Mouse (Mus musculus): ENCODE measurements around the gene Rai2. TPM values are rescaled to one million over a fixed set of nuclear protein-coding genes. Genes with fewer than 3 reads are reported as not detected.

Rai2 gene
- total RNA-seq, 2 experiments from 2014 or later = not detected

DNA sequence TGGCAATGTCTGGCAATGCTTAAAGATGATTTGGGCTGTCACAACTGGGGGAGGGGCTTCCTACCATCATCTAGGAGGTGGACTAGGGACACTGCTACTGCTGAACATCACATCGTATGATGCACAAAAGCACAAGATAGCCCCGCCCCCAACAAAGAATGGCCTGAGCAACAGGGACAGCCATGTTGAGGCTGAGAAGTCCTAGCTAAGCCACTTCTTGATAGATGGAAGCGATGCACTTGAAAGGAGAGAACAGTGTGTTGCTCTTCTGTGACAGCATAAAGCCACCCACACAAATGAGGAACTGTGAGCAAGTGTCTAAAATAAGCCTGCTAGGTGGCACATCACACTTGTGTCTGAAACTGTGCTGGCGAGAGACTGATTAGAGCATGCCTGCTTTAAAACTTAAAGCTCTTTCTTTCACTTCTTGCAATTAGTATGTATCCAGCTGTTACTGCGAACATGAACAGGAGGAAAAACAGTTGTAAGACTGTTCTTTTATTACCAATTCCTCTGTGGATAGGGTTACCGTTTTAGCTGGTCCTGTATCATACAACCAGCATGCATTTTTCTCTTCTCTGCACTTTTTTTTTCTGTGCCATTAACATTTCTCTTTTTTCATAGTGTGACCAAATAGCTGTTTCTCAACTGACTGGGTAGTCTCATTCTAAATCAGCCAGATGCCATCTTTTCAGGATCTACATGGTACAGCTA lies 63.6 kb downstream of the Rai2 start:
- ATAC-seq (replicated peaks; ENCODE audit: low FRiP score, low TSS enrichment, poor library complexity, severe bottlenecking) = no peak

DNA sequence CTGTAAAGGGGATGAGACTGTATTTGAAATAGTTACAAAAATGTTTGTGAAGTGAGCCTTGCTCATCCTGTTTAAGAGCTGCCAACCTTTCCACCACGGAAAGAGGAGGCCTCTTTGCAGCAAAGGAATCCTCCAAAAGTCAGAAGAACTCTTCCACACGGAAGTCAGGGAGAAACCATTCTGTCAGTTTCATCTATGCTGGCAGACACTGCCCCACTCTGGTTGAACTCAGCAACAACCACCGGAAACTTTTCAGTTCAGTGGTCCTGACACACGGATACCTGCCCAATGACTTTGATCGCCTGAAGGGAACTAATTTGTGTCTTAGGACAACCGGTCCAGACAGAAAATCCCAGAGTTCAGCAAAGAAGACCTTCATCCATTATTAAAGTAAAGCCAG lies 73.3 kb downstream of the Rai2 start:
- no peak for ATAC-seq (replicated peaks; ENCODE audit: low FRiP score, low TSS enrichment, poor library complexity, severe bottlenecking)

DNA sequence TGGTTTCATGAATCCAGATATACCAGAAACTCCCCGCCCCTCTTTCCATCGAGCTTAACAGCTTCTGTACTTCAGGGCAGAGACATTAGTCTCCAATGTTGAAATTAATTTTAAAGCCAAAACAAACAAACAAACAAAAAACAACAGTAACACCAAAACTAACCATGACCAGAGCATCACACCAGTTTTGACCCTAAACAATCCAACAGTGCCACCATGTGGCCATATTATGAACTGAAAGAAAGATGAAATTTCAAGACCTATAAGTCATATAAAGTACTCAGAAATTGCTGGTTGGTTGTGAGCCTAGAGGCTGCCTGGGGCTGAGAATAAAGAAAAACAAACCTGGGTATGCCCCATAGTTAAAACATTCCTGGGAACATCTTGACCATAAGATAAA lies 109.3 kb downstream of the Rai2 start:
- ATAC-seq (replicated peaks; ENCODE audit: low FRiP score, low TSS enrichment, poor library complexity, severe bottlenecking) = 0 out of 2 replicates have a peak, but pooled peaks have one; percentile 26
